Mouse (Mus musculus) megakaryocyte, embryonic 14.5 days (primary cell): ENCODE measurements at regions not wholly inside any gene's neighbourhood (a gene's known extent, or its start where the extent isn't known, plus 50 kb on each side); places are given as distances from the start of the nearest gene placed in this dataset.

ENCODE experiments used
- H3K27me3 ChIP-seq: replicated peaks from 2 replicates; pipeline ENCODE3; 2012; ENCODE audit warnings: inconsistent platforms
- H3K36me3 ChIP-seq: replicated peaks from 2 replicates; pipeline ENCODE3; 2012; ENCODE audit warnings: low read length, inconsistent platforms, mixed read lengths
- H3K4me1 ChIP-seq: 2 replicates; pipeline ENCODE4 v1.6.1; 2012; ENCODE audit warnings: inconsistent platforms
- H3K4me3 ChIP-seq: replicated peaks from 2 replicates; pipeline ENCODE3; 2012; ENCODE audit warnings: moderate library complexity, mild to moderate bottlenecking, inconsistent platforms
- H3K9me3 ChIP-seq: 2 replicates; pipeline ENCODE4 v1.6.1; 2012; ENCODE audit warnings: inconsistent platforms
- FLI1 ChIP-seq: IDR thresholded peaks from 2 replicates; pipeline ENCODE4 v1.6.1; 2012; ENCODE audit warnings: low read length, inconsistent platforms, mixed read lengths
- GATA1 ChIP-seq: IDR thresholded peaks from 3 replicates; pipeline ENCODE4 v1.6.1; 2012; ENCODE audit warnings: mixed read lengths, low read length, inconsistent platforms, borderline replicate concordance

DNA sequence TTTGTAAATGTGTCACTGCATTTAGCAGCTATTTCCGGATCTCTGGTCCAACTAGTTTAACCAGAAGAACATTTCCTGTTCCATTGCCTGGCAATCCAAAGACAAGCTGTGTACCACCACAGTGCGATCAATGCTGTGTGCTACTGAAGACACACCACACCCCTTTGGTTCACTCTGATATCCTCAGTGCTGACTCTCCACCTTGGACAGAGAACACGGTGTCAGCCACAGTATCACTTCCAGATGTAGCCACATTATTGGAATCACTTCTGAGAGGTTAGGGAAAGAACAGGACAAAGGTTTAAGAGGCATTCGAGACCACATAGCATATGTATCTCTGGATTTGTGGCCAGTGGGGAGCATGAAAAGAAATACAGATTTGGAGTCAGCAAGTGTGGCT is 264.4 kb upstream of the Cdyl start:
- no peak overlapping the region for H3K4me3 ChIP-seq
- H3K9me3 ChIP-seq = peaks cover 4% of the 10 kb centered on the region
- H3K4me1 ChIP-seq = peaks cover 3% of the 10 kb centered on the region; the same call in 1 of the 2 replicates
- H3K36me3 ChIP-seq = no peaks in the 10 kb centered on the region
- TF ChIP-seq GATA1 = no peak
- no peak for TF ChIP-seq FLI1
- H3K27me3 ChIP-seq = peaks cover 2% of the 10 kb centered on the region

DNA sequence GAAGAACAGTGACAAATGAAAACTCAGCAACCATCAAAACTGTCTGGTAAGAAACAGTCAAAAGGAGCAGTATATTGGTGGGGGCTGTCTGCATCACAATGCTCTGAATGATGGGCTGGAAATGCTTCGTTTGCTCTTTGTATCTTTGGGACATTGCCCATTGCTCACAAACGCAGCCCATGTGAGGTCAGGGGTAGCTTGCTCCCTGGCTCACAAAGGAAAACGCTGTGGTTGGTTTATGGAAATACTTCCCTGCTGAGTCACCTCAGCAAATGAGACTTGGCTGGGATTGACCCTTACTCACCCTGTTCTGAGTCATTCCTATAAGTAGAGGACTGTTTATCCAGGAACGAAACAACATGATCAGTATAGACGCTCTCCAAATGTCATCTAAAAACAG is 264.0 kb upstream of the Cdyl start:
- peaks cover 3% of the 10 kb centered on the region; the same call in 1 of the 2 replicates for H3K4me1 ChIP-seq
- peaks cover 2% of the 10 kb centered on the region for H3K27me3 ChIP-seq
- H3K36me3 ChIP-seq = no peaks in the 10 kb centered on the region
- no peak for TF ChIP-seq FLI1
- no peak for TF ChIP-seq GATA1
- H3K4me3 ChIP-seq = no peak overlapping the region
- H3K9me3 ChIP-seq = peaks cover 4% of the 10 kb centered on the region

DNA sequence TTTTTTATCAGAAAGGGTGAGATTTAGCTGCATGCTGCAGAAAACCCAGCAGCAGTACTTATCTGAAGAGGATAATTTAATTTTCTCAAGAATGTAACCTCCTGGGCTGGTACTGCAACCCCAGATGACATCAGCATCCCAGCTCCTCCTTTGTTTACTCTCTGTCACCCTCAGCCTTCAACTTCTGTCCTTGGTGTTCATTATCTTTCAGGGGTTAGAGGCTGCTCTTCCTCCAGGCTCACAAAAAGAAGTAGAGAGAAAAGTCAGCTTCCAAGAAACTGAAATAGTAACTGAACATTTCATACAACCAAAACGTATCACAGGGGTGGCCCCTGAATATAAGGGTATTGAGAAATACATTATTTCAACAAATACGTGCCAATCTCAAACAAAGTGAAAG is 262.5 kb upstream of the Cdyl start:
- no peak for TF ChIP-seq FLI1
- no peaks in the 10 kb centered on the region for H3K36me3 ChIP-seq
- H3K9me3 ChIP-seq = peaks cover 2% of the 10 kb centered on the region
- no peak overlapping the region for H3K4me3 ChIP-seq
- H3K27me3 ChIP-seq = peaks cover 2% of the 10 kb centered on the region
- peaks cover 3% of the 10 kb centered on the region; the same call in 1 of the 2 replicates for H3K4me1 ChIP-seq

DNA sequence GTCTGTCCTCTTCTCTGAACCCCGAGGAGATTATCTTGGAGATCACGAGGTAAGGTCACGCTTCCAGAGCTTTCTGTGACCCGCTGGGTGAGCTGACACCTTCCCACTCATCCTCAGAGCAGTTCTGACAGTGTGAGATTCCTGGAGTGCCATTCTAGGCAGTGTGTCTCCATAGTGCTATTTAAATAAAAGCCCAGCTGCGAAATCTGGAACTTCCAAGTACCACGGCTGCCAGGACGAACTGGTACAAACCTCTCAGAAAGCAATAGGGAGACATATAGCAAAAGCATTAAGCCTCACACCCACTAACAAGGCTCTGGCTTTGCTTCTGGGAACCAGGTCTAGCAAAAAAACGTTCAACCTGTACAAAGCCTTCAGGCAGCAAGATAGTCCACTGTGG is 261.4 kb upstream of the Cdyl start:
- no peak for TF ChIP-seq FLI1
- no peak for TF ChIP-seq GATA1
- no peaks in the 10 kb centered on the region for H3K36me3 ChIP-seq
- no peaks in the 10 kb centered on the region for H3K9me3 ChIP-seq
- no peaks in the 10 kb centered on the region for H3K27me3 ChIP-seq
- H3K4me3 ChIP-seq = no peak overlapping the region
- peaks cover 3% of the 10 kb centered on the region; the same call in 1 of the 2 replicates for H3K4me1 ChIP-seq

DNA sequence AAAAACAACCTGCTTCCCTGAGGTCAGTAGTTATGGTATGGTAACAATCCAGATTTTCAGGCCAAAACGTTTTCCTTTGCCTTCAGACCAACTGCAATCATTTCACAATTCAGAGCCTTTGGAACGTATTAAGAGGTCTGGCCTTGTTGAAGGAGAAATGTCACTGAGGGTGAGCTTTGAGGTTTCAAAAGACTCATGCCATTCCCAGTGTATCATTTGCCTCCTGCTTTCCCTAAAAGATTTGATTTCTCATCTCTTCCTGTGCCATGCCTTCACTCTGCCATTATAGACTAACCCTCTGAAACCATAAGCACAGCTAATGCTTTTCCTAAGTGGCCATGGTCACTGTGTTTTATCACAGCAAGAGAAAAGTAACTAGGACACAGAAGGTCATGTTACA is 256.8 kb upstream of the Cdyl start:
- H3K9me3 ChIP-seq = no peaks in the 10 kb centered on the region

DNA sequence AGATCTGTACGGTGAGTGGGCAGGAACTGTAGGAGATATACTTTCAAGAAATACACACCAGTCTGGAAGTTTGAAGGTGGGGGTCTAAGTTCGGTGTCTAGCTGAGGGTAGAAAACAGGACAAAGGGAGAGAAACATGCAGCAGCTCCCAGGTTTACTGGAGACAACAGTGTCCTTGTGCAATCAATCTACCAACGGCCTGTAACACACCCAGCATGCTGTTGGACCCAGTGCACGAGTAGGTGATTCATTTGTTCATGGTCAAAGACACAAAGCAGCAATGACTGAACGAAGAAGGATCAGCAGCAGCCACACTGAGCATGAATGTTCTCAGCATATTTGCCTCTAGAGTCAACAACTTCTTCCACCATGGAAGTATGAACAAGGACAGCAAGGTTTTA is 255.2 kb upstream of the Cdyl start:
- TF ChIP-seq FLI1 (no peak), GATA1 (no peak)
- H3K4me1 ChIP-seq = no peaks in the 10 kb centered on the region

More for the DNA sequence above, 256.8 kb upstream of the Cdyl start:
- no peak for TF ChIP-seq GATA1
- no peak for TF ChIP-seq FLI1
- H3K4me1 ChIP-seq = no peaks in the 10 kb centered on the region
- no peak overlapping the region for H3K4me3 ChIP-seq
- no peaks in the 10 kb centered on the region for H3K36me3 ChIP-seq
- no peaks in the 10 kb centered on the region for H3K27me3 ChIP-seq

DNA sequence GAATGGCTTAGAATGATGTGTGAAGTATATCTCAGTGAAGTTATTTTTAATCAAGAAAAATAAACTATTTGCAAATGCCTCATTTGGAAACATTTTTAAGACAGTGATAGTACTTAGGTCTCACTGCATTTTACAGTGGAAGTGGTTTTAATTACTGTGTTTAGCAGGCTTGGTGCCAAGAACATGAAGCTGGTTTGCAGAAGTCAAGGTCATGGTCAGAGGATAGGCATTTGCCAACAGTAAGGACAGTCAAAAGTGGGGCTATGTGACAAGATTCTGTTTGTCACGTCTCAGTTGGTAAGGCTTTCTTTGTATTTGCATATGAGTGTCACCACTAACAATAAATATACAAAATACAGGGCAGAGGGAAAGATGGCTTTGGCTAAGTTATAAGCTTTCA is 254.2 kb upstream of the Cdyl start:
- Histone ChIP-seq H3K36me3 (no peaks in the 10 kb centered on the region), H3K4me3 (no peak overlapping the region), H3K9me3 (no peaks in the 10 kb centered on the region), H3K27me3 (no peaks in the 10 kb centered on the region), H3K4me1 (no peaks in the 10 kb centered on the region)
- TF ChIP-seq FLI1 = no peak
- no peak for TF ChIP-seq GATA1

More for the DNA sequence above, 255.2 kb upstream of the Cdyl start:
- H3K9me3 ChIP-seq = no peaks in the 10 kb centered on the region
- no peaks in the 10 kb centered on the region for H3K27me3 ChIP-seq
- H3K4me3 ChIP-seq = no peak overlapping the region
- H3K36me3 ChIP-seq = no peaks in the 10 kb centered on the region

DNA sequence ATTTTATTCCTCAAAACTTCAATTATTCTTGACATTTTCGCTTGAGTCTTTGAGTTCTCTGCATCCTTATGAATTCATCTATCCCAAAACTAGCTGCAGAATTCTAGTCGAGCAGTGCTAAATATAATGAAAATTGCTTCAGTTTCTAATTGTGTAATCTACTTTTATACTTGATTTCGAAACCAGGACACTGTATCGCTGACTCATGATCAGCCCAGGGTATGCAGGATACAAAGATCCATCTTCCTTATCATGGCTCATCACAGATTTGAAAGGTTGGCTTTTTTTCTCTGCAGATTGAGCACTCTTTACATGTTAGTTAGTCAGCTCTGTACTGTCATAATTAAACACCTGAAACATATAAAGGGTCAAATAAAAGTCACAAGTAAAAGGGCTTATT is 242.1 kb upstream of the Cdyl start:
- H3K27me3 ChIP-seq = no peaks in the 10 kb centered on the region
- H3K36me3 ChIP-seq = no peaks in the 10 kb centered on the region
- no peak overlapping the region for H3K4me3 ChIP-seq
- TF ChIP-seq GATA1 (no peak), FLI1 (no peak)
- H3K4me1 ChIP-seq = no peaks in the 10 kb centered on the region
- H3K9me3 ChIP-seq = no peaks in the 10 kb centered on the region; the same call in 1 of the 2 replicates

DNA sequence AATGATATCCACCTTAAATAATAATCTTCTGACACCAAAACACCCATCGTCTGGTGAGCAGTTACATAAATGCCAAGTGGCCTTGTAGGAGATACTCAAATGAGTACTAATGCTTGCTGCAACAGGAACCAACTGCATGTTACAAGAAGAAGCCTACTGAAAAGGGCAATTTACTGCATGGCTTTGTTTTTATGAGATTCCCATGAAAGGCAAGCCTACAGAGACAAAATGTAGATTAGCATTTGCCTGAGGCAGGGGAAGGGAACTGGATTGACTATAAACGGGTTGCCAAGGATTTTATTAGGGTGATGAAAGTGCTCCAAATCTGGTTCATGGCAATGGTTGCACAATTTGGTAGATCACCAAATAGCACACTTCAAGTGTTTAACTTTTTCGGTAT is 239.6 kb upstream of the Cdyl start:
- no peaks in the 10 kb centered on the region for H3K27me3 ChIP-seq
- no peak for TF ChIP-seq FLI1
- no peak for TF ChIP-seq GATA1
- H3K9me3 ChIP-seq = no peaks in the 10 kb centered on the region
- no peaks in the 10 kb centered on the region for H3K4me1 ChIP-seq
- H3K4me3 ChIP-seq = no peak overlapping the region
- no peaks in the 10 kb centered on the region for H3K36me3 ChIP-seq

DNA sequence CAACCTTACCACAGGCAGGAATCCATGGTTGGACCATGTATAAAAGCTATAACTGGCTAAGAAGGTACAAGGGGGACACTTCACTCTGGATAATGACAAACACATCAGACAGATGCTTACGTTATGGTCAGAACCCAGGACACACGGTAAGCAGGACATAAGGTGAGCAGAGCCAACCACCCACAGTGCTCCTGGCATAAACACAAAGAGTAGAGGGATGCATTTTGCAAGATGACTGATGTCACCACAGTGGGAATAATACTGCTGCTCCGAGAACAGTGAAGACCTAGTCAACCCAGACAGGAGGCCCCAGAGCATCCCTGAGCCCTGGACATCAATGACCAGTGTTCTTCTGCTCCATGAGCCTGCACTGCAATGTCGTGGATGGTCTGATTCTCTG is 233.6 kb upstream of the Cdyl start:
- TF ChIP-seq FLI1 = no peak
- no peak for TF ChIP-seq GATA1
- H3K9me3 ChIP-seq = no peaks in the 10 kb centered on the region
- no peaks in the 10 kb centered on the region for H3K27me3 ChIP-seq
- H3K4me3 ChIP-seq = no peak overlapping the region
- no peaks in the 10 kb centered on the region for H3K36me3 ChIP-seq
- no peaks in the 10 kb centered on the region for H3K4me1 ChIP-seq

DNA sequence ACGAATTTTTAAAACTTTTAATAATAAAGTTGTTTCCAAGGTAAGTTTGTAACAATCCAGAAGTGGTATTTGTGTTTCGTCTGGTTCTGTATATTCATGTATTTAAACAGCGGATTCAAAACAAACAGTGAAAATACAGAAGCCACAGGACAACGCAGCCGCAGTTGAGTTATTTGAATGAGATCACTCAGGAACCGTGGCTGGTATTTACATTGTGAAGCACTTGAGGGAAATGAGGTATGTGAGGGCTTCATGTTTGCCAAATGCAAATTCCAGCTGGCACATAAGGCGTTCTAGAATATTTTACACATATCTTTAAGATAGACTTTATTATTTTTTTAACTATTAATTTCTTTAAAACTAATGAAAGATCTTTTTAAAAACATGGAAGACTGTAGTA is 224.5 kb upstream of the Cdyl start:
- Histone ChIP-seq H3K36me3 (no peaks in the 10 kb centered on the region), H3K9me3 (no peaks in the 10 kb centered on the region), H3K4me3 (no peak overlapping the region), H3K4me1 (no peaks in the 10 kb centered on the region), H3K27me3 (no peaks in the 10 kb centered on the region)
- TF ChIP-seq GATA1 (no peak), FLI1 (no peak)
